Mouse (Mus musculus): Measurements from ENCODE around the gene Vps52.
"Not testable (repeated sequence)": the region's sequence is repeated elsewhere in the genome, so short reads cannot be mapped to it uniquely, and the experiment has no call there.

The Vps52 gene

GRCm38 (mm10) chr17:33936993-33937392 is 18.6 kb upstream of the Vps52 start:
- in situ Hi-C loops (cut with MboI; ENCODE audit: low pct_unique_long_range_greater_than_20kb in 1 of 2, low sequenced_read_pairs in 2 of 2, unreplicated experiment in 1 of 2), result no loop called here

GRCm38 (mm10) chr17:33938783-33939182 is 16.8 kb upstream of the Vps52 start:
- in situ Hi-C loops (cut with MboI; ENCODE audit: low pct_unique_long_range_greater_than_20kb in 1 of 2, low sequenced_read_pairs in 2 of 2, unreplicated experiment in 1 of 2), result no loop called here

GRCm38 (mm10) chr17:33940206-33940805 is 15.3 kb upstream of the Vps52 start, which contains the start of the genes Pfdn6 and Wdr46:
Gene Pfdn6, minus strand, starts transcription at chr17:33940343.
Gene Wdr46, plus strand, starts transcription at chr17:33940660.
- in situ Hi-C loops (cut with MboI; ENCODE audit: low pct_unique_long_range_greater_than_20kb in 1 of 2, low sequenced_read_pairs in 2 of 2, unreplicated experiment in 1 of 2), result no loop called here

GRCm38 (mm10) chr17:33940981-33941380 is 14.6 kb upstream of the Vps52 start:
- in situ Hi-C loops (cut with MboI; ENCODE audit: low pct_unique_long_range_greater_than_20kb in 1 of 2, low sequenced_read_pairs in 2 of 2, unreplicated experiment in 1 of 2), result no loop called here

- in situ Hi-C loops (cut with MboI; ENCODE audit: low pct_unique_long_range_greater_than_20kb in 1 of 2, low sequenced_read_pairs in 2 of 2, unreplicated experiment in 1 of 2), result no loop called here
These were observed 14.2 kb upstream of the Vps52 start for GRCm38 (mm10) chr17:33941381-33941780.

GRCm38 (mm10) chr17:33943454-33943853 is 12.2 kb upstream of the Vps52 start:
- in situ Hi-C loops (cut with MboI; ENCODE audit: low pct_unique_long_range_greater_than_20kb in 1 of 2, low sequenced_read_pairs in 2 of 2, unreplicated experiment in 1 of 2), result no loop called here

- in situ Hi-C loops (cut with MboI; ENCODE audit: low pct_unique_long_range_greater_than_20kb in 1 of 2, low sequenced_read_pairs in 2 of 2, unreplicated experiment in 1 of 2), result no loop called here
These were observed 8.1 kb upstream of the Vps52 start for GRCm38 (mm10) chr17:33947430-33948089.

- in situ Hi-C loops (cut with MboI; ENCODE audit: low pct_unique_long_range_greater_than_20kb in 1 of 2, low sequenced_read_pairs in 2 of 2, unreplicated experiment in 1 of 2), result no loop called here
These were observed 7.3 kb upstream of the Vps52 start for GRCm38 (mm10) chr17:33948090-33948904.

- in situ Hi-C loops (cut with MboI; ENCODE audit: low pct_unique_long_range_greater_than_20kb in 1 of 2, low sequenced_read_pairs in 2 of 2, unreplicated experiment in 1 of 2), result no loop called here
These were observed 6.6 kb upstream of the Vps52 start for GRCm38 (mm10) chr17:33948905-33949537.

- in situ Hi-C loops (cut with MboI; ENCODE audit: low pct_unique_long_range_greater_than_20kb in 1 of 2, low sequenced_read_pairs in 2 of 2, unreplicated experiment in 1 of 2), result no loop called here
These were observed 5.4 kb upstream of the Vps52 start for GRCm38 (mm10) chr17:33950131-33950625.

- in situ Hi-C loops (cut with MboI; ENCODE audit: low pct_unique_long_range_greater_than_20kb in 1 of 2, low sequenced_read_pairs in 2 of 2, unreplicated experiment in 1 of 2), result no loop called here
These were observed 4.3 kb upstream of the Vps52 start, which contains the start of gene B3galt4 for GRCm38 (mm10) chr17:33951021-33951946. Gene B3galt4, minus strand, starts transcription at chr17:33951488.

- in situ Hi-C loops (cut with MboI; ENCODE audit: low pct_unique_long_range_greater_than_20kb in 1 of 2, low sequenced_read_pairs in 2 of 2, unreplicated experiment in 1 of 2), result not testable (repeated sequence)
These were observed 3.6 kb upstream of the Vps52 start for GRCm38 (mm10) chr17:33952015-33952414.

- in situ Hi-C loops (cut with MboI; ENCODE audit: low pct_unique_long_range_greater_than_20kb in 1 of 2, low sequenced_read_pairs in 2 of 2, unreplicated experiment in 1 of 2), result no loop called here
These were observed 2.7 kb upstream of the Vps52 start for GRCm38 (mm10) chr17:33952879-33953278.

GRCm38 (mm10) chr17:33953310-33953709 is 2.3 kb upstream of the Vps52 start:
- in situ Hi-C loops (cut with MboI; ENCODE audit: low pct_unique_long_range_greater_than_20kb in 1 of 2, low sequenced_read_pairs in 2 of 2, unreplicated experiment in 1 of 2), result no loop called here

- in situ Hi-C loops (cut with MboI; ENCODE audit: low pct_unique_long_range_greater_than_20kb in 1 of 2, low sequenced_read_pairs in 2 of 2, unreplicated experiment in 1 of 2), result no loop called here
These were observed 1.5 kb upstream of the Vps52 start for GRCm38 (mm10) chr17:33953961-33954565.

GRCm38 (mm10) chr17:33954646-33955554 is 712 bp upstream of the Vps52 start:
- in situ Hi-C loops (cut with MboI; ENCODE audit: low pct_unique_long_range_greater_than_20kb in 1 of 2, low sequenced_read_pairs in 2 of 2, unreplicated experiment in 1 of 2), result no loop called here

Data from mouse embryonic stem cell (cell line).